Mouse (Mus musculus) ovary, postnatal 10 days (tissue): ENCODE measurements around the gene Nup210l.

Source experiments
- DNase-seq: peaks from one replicate; pipeline ENCODE4 v3.0.0; 2022; ENCODE audit warnings: low spot score

Gene Nup210l

DNA sequence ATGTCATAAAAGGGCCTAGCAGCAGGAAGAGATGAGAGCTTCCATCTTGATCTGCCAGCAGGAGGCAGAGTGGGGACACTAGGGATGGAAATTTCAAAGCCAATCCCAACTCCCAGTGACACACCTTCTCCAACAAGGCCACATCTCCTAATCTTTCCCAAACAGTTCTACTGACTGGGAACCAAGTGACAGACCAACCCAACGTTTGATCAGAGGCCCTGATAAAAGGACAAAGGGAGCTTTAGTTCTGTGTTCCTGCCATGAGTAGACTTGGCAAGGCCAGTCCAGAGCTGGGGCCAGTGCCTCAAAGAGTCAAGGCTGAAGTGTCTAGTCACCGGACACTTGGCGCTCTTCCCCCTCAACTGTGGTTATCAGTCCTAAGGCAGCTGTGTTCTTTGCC is 57.6 kb downstream of the Nup210l start:
- no peak for DNase-seq

DNA sequence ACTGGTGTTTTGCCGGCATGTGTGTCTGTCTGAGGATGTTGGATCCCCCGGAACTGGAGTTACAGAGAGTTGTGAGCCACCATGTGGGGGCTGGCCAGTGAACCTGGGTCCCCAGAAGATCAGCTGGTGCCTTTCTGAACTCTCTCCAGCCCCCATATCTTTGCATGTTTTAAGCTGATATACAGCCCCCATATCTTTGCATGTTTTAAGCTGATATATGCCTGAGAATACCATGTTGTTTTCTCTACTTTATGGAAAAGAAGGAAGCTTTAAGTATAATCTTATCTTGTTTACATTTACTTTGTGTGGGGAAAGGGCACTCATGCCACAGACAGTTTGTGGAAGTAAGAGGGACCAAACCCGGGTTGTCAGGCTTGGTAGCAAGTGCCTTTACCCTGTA is 75.6 kb downstream of the Nup210l start:
- no peak for DNase-seq

DNA sequence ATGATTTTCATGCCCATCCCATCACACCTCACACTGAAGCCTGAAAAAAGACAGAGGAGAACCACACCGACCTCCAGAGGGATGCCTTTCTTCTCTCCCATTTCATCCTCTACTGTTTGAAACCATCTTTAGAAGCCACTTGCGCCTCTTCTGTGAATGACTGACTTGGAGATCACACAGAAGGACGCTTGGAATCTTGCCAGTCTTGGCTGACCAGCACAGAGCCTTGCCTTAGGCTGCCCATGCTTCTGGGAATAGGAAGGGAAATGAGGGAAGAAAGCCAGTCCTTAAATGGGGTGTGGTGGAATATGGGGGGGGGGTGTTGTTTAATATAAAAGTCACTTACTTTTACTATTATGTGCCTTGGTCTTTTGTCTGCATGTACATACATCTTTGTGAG is 79.6 kb downstream of the Nup210l start:
- DNase-seq = no peak

DNA sequence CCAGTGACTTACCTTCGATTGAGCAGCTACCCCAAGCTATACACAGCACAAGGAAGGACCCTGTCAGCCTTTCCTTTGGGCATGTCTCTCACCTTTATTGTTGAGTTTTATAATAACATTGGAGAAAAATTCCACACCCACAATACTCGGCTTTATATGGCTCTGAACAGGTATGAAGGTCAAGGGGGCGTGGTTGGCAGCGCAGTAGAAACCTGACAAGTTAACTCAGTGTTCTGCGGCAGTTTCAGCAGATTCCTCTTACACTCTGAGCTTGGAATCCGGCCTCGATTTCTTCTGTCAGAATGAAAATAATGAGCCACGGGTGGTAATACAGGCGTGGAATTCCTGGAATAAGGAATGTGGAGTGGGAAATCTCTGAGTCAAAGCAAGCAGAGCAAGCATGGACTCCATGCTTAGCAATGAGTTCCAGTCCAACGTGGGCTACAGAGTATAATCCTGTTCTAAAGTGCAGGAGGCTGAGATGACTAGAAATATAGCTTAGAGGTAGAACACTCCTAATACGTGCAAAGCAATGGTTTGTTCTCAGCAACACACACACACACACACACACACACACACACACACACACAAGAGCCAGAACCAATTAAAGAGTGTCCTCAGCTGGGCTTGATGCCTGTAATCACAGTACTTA is 87.1 kb downstream of the Nup210l start:
- no peak for DNase-seq

DNA sequence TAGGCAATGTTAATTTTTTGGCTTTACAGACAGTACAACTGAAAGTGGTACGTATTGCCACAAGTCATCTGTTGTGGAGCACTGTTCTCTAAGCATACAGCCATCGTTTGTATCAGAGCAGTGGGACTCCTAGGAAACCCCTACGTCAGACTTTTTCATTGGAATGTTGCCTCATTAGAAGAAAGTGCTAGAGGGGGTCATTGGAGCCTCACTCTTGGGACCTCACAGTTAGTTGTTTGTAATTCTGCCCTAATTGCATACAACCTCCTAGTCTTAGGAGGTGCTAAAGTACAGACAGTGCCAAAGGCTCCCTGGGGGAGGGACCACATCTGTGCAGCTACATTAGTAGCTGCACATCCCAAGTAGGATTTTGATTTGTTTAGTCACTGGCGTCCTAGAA is 90.8 kb downstream of the Nup210l start:
- no peak for DNase-seq

DNA sequence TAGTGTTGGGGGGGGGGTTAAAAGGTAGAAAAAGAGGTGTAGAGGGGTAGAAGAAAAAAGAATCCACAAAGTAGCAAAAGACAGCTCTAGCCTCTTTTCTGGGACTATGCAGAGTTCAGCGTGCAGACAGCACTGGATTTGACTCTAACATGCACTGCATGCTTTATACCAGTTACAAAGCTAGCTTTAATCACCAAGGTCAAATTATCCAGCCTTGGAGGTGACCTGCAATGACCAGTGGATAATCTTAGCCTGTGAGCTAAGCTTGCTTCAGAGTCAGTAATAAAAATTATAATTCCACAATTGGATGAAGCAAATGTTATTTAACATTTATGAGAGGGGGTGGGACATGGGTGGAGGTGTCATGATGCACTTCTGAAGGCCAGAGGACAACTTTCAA is 91.7 kb downstream of the Nup210l start:
- no peak for DNase-seq

DNA sequence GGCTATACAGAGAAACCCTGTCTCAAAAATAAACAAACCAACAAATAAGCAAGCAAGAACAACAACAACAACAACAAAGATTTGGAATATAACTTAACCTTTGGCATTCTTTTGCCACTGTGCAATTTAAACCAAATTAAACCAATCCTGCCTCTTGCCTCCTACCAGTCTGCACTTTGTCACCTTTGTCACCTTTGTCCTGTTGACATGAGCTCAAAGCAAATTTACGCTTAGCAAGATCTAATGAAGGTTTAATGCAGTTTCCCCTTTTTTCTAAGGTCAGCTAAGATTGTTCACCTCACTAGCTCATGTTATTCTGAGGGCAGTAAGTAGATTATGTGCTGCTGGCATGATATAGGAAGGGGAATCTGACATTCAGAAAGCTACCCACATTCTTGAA is 93.6 kb downstream of the Nup210l start:
- no peak for DNase-seq

DNA sequence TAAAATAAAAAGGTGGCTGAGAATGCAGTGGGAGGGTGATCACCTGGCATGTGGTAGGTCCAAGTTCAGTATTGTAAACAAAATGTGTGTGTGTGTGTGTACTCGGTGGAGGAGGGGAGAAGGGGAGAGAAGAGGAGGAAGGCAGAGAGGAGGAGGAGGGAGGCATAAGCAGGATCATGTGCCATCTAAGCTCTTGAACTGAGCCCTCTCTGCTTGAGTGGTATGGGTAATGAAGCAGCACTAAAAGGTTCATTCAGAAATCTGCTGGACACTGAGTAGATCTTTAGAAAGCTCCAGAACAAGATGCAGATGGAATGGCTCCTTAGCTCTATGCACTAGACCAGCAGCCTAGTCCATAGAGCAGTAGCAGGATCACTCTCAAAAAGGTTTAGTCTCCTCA is 99.0 kb downstream of the Nup210l start:
- DNase-seq = no peak

DNA sequence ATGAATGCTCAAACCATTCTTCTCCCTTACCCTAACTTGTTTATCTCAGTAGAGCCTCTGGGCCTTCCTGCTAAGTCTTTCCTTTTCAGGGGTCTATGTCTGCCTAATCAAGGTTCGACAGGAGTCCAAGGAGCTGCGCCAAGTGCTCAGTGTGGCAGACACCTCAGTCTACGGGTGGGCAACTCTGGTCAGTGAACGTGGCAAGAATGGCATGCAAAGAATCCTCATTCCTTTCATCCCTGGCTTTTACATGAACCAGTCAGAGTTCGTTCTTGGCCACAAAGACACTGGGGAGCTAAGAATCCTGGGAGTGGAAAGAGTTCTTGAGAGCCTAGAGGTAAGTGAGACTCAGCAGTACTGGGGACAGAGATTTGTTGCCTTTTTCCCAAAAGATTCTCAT is 99.7 kb downstream of the Nup210l start:
- DNase-seq = no peak

DNA sequence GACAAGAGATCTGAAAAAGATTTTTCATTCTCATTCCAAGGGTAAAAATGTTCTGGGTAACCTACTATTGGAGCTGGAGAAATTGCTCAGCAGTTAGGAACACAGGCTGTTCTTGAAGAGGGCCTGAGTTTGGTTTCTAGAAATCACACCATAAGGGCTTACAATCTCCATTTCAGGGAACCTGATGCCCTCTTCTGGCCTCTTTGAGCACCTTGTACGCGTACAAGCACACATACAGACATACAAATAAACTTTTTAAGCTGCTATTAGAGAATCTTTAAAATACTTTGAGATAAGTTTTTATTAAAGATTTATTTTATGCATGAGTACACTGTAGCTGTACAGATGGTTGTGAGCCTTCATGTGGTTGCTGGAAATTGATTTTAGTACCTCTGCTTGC is 100.7 kb downstream of the Nup210l start:
- DNase-seq = no peak

DNA sequence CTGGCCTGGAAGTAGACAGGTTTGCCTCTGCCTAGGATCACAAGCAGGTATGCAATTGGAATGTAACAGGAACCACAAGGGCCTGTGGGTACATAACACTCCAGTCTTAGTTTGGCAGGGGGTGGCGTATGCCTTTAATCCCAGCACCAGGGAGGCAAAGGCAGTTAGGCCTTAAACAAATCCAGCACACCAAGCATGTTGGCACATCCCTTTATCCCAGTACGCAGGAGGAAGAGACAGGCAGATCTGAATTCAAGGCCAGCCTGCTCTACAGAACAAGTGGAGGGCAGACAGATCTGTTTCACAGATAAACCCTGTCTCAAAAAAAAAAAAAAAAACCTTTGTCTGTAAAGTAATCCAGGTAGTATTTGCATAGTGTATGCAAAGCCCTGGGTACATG is 104.7 kb downstream of the Nup210l start:
- DNase-seq = no peak

DNA sequence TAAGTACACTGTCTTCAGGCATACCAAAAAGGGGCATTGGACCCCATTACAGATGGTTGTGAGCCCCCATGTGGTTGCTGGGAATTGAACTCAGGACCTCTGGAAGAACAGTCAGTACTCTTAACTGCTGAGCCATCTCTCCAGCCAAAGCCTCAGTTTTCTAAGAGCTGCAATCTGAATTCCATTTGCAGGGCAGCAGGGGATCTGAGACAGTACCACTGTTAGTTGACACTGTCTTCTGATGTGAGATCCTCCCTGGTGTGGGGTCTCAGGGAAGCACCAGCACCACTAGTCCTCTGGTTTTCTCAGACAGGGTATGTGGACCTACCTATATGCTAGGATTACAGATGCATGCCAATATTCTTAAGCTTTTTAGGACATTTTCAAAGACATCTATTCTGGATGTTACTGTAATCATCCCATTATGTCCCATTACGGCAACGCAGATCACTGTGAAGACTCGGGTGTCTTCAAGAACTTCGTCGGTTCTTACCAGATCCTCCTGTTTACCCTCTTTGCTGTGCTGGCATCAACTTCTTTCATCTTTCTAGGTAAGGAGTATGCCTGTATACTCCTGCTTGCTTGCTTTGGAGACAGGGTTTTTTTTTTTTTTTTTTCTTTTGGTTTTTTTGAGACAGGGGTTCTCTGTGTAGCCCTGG is 106.1 kb downstream of the Nup210l start:
- DNase-seq = no peak

DNA sequence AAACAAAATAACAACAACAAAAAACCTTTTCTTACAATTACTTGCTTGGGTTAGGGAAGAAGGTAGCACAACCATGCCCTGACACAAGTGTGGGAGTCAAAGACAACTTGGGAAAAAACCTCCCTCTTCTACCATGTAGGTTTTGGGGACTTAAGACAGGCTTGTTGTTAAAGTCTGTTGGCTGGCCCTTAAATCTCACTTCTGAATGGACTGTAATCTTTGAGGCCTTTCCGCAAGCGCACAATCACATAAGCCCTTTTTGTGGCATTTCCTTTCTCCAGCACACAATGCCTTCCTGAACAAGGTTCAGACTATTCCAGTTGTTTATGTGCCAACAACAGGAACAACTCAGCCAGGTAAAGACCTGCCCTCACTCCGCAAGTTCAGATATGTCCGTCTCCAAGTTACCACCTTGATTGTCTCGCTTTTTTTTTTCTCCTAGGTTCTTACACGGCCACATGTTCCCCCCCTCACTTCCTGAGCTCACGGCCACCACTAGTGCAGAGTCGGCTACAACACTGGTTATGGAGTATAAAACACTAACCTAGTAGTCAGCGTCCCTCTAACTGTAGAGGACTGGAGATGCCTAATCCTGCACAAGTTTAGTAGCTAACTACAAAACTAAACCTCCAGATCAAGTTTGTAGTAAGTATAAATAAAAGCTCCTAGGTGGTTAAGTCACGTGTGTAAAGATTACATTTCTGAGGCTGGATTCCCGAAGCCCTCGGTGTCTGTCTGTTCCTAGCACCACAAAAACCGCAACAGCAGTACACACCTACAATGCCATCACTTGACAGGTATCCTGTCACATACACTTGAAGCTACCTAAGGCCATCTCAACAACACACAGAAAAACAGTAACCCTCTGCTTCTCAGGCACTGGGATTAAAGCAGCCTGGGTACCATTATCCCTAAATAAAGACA is 107.8 kb downstream of the Nup210l start:
- DNase-seq = no peak

DNA sequence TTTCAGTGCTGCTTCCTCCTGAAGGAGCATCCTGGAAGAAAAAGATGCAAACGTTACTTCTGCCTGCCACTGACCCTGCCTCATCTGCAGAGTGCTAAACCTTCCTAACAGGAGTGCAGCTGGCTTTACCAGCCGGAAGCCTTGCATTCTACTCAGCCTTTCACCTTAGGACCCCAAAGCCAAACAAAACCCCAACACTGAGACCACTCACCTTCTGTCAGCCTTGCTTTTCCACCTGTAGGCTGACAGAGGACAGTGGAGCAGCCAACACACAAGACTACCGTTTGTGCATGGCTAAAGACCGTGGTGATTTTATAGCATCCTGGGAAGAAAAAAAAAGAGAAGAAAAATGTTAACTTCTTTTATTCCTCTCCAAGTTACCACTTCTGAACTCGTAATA is 108.8 kb downstream of the Nup210l start:
- no peak for DNase-seq

DNA sequence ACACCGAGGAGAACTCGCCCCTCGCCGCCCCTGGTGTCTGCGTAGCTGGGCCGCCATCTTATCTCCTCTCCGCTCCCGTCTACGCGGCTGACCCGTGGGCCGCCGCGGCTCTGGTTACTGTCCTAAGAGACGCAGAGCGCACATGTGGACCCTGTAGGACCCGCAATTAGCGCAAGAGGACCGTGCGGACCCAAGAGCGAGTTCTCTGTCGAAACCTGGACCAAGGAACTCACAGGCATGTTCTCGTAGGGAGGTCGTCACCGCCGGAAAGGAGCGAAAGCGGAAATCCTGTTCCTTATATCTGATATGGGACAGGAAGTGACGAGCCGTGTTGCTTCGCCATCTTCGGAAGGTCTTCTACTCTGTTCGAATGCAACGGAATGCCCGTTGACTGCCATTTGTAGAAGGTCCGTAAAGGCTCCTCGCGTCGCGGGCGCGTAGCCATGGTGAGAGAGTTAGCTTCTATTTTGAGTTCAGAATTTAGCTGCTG is 109.5 kb downstream of the Nup210l start, which contains the start of the genes Rps27 and Rab13:
TSS of gene Rps27 (minus strand) at position 275 of the 490 bp plus-strand sequence.
TSS of gene Rab13 (plus strand) at position 319 of the 490 bp plus-strand sequence.
- DNase-seq = peak; percentile 77

DNA sequence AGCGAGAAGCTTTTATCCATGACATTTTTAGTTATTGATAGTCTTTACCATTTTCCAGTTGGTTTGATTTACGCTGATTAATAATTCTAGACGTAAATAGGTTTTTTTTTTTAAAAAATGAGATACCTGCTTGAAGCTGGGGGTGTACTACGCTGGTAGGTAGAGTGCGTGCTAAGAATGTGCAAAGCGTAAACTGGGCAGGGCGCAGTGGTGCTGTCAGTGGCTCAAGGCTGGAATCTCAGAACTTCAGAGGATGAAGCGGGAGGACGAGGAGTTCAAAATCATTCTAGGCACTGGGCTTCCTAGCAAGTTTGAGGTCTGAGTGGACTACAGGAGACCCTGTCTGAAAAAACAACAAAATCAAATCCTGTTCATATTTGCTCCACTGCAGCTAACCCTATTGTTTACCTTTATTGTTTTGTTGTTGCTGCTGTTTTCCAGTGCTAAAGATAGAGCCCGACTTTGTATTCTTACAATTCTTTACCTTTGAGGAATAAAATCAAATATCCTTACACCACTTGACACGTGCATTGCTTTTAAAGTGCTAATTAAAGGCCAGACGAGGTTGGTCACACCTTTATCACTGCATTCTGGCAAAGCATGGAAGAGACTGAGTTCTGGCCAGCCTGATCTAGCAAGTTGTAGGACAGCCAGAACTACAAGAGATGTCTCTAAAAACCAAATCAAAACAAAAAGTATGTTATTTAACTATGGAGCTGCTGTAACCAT is 110.2 kb downstream of the Nup210l start:
- DNase-seq = no peak

DNA sequence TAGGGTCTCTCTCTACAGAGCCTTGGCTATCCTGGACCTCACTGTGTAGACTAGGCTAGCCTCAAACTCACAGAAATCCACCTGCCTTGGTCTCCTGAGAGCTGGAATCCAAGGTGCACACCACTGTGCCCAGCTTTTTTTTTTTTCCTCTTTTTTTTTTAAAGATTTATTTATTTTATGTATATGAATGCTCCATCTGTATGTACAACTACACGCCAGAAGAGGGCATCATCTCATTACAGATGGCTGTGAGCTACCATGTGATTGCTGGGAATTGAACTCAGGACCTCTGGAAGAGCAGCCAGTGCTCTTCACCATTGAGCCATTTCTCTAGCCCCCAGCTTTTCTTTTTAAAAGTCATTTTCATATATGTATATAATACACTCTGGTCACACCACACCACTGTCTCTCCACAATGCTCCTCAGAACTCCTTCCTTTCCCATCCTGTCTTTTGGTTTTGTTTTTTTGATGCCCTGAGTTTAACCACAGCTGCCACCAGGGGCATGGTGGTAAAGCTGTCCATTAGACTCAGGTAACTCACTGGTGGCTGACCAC is 112.0 kb downstream of the Nup210l start:
- no peak for DNase-seq

DNA sequence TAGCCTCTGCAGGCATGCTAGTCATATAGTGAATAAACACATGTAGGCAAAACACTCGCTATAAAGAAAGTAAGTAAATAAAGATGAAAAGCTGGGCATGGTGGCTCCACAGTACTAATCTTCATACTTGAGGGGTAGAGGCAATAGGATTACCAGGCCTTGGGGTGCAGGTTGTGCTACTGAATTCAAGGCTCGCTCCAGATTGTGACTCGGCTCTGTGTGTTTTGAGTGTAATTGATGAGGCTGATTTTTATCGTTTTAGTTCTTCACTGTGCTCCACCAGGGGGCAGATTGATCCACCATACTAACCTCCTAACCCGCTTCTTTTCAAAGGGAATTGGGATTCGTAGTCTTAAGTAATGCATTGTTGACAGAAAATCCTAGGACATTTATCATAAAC is 116.2 kb downstream of the Nup210l start:
- no peak for DNase-seq

DNA sequence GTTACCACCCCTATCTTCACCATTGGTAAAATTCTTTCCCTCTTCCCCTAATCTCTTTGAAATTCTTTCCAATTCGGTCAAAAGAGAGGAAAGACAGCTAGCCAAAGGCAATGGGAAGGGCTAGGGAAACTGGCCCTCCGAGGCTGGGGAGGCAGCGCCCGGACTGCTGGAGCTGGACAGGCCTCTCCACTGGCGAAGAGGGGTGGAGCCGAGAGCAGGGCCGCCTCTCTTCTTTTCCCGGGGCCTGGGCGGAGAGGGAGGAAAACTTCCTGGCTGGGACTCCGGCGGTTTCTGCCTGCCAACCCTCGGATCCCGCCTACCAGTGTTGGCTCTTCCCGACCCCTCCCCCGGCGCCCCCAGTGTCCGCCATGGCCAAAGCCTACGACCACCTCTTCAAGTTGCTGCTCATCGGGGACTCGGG is 116.6 kb downstream of the Nup210l start:
- DNase-seq = peak; percentile 72

DNA sequence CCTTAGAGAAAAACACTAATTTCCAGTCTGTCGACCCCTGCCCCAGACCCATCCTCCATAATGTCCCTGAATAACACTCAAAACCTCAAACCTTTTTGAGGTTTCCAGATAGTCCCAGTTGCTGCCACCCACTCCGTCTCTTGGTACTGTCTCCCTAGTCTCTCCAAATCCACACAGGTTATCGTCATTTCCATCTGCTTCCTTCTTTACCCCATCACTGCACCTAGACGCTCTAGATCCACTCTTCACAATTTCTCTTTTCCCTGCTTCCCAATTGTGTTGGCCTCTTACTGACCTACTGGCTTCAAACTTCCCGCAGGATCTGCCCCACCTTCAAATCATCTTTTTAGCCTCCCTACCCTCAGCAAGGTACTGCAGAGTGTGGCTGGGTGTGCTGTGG is 117.2 kb downstream of the Nup210l start:
- DNase-seq = no peak

DNA sequence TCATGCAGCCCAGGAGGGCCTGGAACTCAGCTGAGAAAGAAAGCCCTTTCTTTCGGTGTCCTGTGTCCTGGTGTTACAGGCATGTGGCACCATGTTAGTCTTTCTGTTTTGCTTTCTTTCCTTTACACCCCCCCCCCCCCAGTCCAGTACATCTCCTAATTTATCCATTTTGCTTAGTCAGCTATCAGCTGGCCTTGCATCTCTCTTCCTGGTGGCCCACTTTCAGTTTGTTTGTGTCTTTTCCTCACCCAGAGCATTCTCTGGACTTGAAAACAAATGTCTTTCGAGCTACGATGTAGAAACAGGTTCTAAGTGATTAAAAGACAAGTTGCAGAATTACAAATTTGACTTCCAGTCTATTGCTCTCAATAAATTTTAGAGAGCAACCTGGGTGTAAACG is 118.5 kb downstream of the Nup210l start:
- DNase-seq = no peak

DNA sequence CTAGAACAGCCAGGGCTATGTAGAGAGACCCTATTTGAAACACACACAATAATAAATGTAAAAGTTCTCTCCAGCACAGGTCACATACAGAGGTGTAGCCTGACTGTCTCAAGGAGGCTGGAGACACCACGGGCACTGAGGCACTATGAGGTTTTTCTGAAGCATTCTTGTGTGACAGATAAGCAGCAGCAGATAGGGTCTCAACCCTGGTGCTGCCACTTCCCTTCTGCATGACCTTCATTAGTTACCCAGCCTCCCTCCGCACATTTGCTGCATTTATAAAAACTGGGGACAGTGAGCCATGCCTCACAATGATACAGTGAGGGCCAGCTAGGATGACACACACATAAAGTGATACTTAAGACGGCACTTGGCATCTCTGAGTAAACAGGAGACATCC is 119.0 kb downstream of the Nup210l start:
- no peak for DNase-seq
